Mouse (Mus musculus) left cerebral cortex, adult 2 months (tissue): Measurements from ENCODE around the gene Sipa1l1. TPM values are rescaled to one million over a fixed set of nuclear protein-coding genes. Genes with fewer than 3 reads are reported as not detected.

ENCODE experiments used
- DNase-seq, 2 experiments: peaks; one replicate each; pipeline ENCODE4 v3.0.0; 2021 to 2022; ENCODE audit warnings: low spot score in 2 of 2, mixed read lengths in 1 of 2; ENCODE audit errors: extremely low spot score in 1 of 2
- H3K27ac ChIP-seq: fragments of 200-600 bp; 2 replicates; pipeline ENCODE4 v1.8.1; 2022
- H3K4me3 ChIP-seq: fragments of 200-600 bp; 2 replicates; pipeline ENCODE4 v1.8.1; 2022
- CTCF ChIP-seq: fragments of 200-600 bp; IDR thresholded peaks from 2 replicates; pipeline ENCODE4 v1.8.1; 2022; ENCODE audit warnings: antibody characterized with exemption, mild to moderate bottlenecking, moderate library complexity
- intact Hi-C: fragments of 180-260 bp; cut with DNase I; formaldehyde crosslinking; loops from one replicate; pipeline ENCODE4 v1.15.1; 2025
- total RNA-seq, 2 experiments: library from RNA; stranded (reverse); gene quantifications; 2 replicates each; pipeline ENCODE4 v1.2.3; 2021

Sipa1l1 gene
- total RNA-seq, 2 experiments from 2014 or later: 311 to 327 TPM

DNA sequence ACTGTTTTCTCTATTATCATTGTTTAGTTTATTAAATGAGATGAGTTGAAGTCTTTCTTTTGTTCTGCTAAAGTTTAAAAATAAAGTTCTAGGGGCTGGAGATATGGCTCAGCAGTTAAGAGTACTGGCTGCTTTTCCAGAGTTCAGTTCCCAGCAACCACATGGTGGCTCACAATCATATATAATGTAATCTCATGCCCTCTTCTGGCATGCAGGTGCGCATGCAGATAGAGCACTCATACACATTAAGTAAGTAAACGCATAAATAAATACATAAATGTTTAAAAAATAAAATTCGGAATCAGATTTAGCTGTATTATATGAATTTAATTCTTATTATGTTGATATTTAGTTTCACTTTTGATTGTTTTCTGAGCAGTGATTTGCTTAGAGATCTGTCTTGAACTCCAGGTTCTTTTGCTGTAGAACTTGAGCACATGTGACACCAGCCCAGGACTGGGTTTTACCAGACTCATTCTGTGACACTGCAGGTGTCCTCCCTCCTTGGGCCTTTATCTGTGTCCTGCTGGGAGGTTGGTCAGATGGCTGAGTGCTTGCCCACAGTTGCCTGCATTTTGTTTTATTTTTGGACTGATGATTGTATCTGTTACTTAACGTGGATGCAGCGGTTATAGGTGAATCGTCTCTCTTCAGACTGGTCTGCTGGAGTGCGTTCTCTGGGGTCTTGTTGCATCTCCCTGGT is 124.6 kb downstream of the Sipa1l1 start:
- intact Hi-C loops: no loop called here

GRCm38 (mm10) chr12:82294906-82295887 is 126.1 kb downstream of the Sipa1l1 start:
- H3K27ac ChIP-seq: no peak overlapping the region
- H3K4me3 ChIP-seq: no peak overlapping the region
- no peak for DNase-seq
- TF ChIP-seq CTCF: no peak
- intact Hi-C loops: no loop called here

More for the DNA sequence above, 124.6 kb downstream of the Sipa1l1 start:
- DNase-seq: no peak
- H3K4me3 ChIP-seq: no peak overlapping the region
- no peak overlapping the region for H3K27ac ChIP-seq
- peak; percentile 17; the same call in 1 of the 2 replicates for TF ChIP-seq CTCF

DNA sequence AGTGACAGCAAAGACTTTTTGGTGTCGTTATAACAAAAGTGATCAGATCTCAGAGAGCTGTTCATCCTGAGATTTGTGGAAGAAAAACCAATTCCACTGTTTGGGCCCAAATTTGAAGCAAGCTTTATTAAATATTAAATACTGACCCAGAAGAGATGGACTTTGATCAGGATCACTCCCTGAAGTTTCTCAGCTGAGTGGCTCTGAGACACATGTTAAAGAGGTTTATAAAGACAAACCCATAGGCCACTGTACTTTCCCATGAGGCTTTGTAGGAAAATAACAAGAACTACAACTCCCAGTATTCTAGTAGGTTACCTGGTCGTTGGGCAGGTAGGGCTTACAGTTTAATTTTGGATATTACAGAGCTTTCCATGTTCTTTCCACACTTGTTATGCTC is 127.2 kb downstream of the Sipa1l1 start:
- TF ChIP-seq CTCF: no peak
- intact Hi-C loops: no loop called here

DNA sequence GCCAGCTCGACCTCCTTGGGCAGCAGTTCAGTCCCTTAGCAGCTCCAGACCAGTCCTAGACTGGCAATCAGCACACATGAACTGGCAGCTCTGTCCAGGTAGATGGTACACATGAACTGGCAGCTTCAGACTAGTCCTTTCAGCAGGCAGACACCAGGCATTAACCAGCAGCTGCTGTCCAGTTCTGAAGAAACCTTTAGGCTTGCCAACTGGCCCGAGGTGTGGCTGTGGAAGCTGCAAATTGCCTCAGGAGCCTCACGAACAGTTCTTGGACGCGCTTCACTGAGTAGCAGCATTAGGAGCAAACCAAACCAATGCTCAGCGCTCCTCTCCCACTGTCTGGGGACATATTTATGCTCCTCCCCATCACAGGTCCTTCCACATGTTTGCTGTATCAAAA is 128.1 kb downstream of the Sipa1l1 start:
- TF ChIP-seq CTCF: no peak
- intact Hi-C loops: no loop called here
- no peak overlapping the region for H3K4me3 ChIP-seq
- no peak for DNase-seq
- H3K27ac ChIP-seq: no peak overlapping the region

More for the DNA sequence above, 127.2 kb downstream of the Sipa1l1 start:
- DNase-seq: no peak
- Histone ChIP-seq H3K4me3 (no peak overlapping the region), H3K27ac (no peak overlapping the region)

GRCm38 (mm10) chr12:82298662-82299460 is 129.7 kb downstream of the Sipa1l1 start:
- intact Hi-C loops: no loop called here
- TF ChIP-seq CTCF: no peak
- H3K27ac ChIP-seq: no peak overlapping the region
- no peak overlapping the region for H3K4me3 ChIP-seq
- DNase-seq: no peak

DNA sequence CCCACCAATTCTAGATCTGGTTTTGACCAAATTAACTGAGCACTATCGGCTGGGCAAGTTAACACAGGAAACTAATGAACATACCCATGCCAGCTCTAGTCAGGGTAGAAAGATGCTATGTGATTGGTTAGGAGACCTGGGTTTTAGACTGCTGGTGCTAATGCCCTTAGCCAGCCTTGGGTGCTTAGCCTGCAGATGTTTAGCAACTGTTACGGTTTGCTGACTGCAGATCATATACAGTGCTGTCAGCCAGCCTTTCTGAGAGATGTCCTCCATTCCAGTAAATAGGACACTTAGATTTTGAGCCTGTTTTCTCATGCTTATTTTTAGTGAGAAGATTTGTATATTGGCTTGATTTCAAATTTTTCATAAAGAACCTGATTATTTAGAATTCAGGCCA is 135.0 kb downstream of the Sipa1l1 start:
- intact Hi-C loops: no loop called here
- no peak overlapping the region for H3K27ac ChIP-seq

DNA sequence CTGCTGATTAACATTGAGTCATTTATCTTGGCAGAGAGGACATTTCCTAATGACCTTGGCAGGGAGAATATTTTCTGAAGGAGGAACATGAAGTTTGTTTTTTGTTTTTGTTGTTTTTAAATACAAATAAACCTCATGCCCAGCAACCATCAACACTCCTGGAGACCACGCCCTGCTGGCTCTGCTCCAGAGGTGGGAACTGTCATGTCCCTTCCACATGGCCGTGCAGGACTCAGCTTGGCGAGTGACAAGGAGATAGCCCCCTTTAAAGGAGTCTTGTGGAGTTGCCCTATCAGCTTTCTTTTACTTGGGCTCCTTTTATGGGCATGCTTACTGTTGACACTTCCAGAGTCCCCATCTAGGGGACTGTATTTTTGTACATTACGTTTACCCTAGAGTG is 136.9 kb downstream of the Sipa1l1 start:
- no peak for DNase-seq
- H3K4me3 ChIP-seq: no peak overlapping the region
- no peak overlapping the region for H3K27ac ChIP-seq
- intact Hi-C loops: no loop called here
- no peak for TF ChIP-seq CTCF

More for the DNA sequence above, 135.0 kb downstream of the Sipa1l1 start:
- TF ChIP-seq CTCF: no peak
- DNase-seq: no peak
- H3K4me3 ChIP-seq: no peak overlapping the region

- TF ChIP-seq CTCF: no peak
- Histone ChIP-seq H3K4me3 (no peak overlapping the region), H3K27ac (no peak overlapping the region)
- DNase-seq: no peak
- intact Hi-C loops: no loop called here
Measured at GRCm38 (mm10) chr12:82311593-82311992, 142.5 kb downstream of the Sipa1l1 start.

DNA sequence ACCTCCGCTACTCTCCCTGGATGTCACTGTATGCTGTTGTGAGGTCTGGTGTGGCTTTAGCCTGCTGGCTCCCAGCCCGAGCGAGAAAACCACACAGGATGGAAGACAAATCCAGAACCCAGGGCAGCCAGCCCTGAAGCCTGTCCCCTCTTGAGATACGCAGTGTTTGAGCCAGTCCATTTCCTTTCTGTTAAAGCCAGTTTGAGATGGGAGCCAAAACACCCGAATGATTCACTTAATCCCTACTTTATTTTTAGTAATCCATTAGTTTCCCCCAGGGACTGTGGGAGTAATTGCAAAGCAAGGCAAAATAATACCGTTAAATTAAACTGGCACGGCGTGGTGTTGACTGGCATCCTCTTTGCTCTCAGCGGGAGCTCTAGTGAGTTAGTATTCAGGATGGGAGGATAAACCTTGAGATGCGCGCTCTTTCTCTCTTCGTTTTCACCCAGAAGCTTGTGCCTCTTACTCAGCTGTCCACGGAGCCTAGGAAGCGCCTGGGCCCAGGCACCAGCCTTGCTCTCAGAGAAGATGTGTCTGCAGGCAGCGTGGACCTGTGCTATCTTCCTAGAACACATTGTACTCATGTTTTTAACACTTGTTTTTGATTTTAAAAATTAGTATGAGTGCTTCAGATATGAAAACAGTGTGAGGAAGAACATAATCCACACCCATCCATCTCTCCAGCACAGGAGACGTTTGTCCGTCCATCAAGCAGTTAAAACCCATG is 143.1 kb downstream of the Sipa1l1 start:
- intact Hi-C loops: no loop called here

DNA sequence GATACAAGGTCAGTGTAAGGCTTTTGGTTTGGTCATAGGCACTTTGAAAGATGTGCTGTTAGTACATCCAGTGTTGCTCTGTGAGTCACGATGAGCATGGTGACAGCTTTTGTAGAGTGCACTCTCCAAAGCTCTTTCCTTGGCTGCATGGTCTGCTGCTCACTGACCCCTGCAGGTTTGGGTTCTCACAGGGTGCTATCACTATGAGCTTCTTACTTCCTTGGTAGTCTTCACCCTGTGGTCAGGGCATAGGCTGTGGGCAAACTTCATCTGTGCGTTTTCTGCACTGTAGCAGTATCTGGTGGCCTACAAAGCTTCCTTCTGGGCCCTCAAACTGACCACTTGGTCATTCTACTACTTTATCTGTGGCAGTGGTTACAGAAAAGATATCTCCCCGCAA is 144.0 kb downstream of the Sipa1l1 start:
- intact Hi-C loops: no loop called here
- no peak overlapping the region for H3K4me3 ChIP-seq
- H3K27ac ChIP-seq: no peak overlapping the region
- no peak for TF ChIP-seq CTCF
- DNase-seq: no peak

More for the DNA sequence above, 143.1 kb downstream of the Sipa1l1 start:
- no peak overlapping the region for H3K27ac ChIP-seq
- peak in 1 of 2 experiments; percentile 28 for DNase-seq
- no peak overlapping the region for H3K4me3 ChIP-seq
- TF ChIP-seq CTCF: no peak
